Mouse (Mus musculus): ENCODE results near the gene Rps26.

GRCm38 (mm10) chr10:128646139-128647089, 19.9 kb upstream of the Rps26 start:
- TF ChIP-seq GATA1 (IDR thresholded peaks at IDR 0.05; ENCODE audit: borderline replicate concordance, low read length): no peak
- no peak for TF ChIP-seq FLI1 (IDR thresholded peaks at IDR 0.05; ENCODE audit: low read length)
